Mouse (Mus musculus): ENCODE data around the gene 4932438H23Rik.

DNA sequence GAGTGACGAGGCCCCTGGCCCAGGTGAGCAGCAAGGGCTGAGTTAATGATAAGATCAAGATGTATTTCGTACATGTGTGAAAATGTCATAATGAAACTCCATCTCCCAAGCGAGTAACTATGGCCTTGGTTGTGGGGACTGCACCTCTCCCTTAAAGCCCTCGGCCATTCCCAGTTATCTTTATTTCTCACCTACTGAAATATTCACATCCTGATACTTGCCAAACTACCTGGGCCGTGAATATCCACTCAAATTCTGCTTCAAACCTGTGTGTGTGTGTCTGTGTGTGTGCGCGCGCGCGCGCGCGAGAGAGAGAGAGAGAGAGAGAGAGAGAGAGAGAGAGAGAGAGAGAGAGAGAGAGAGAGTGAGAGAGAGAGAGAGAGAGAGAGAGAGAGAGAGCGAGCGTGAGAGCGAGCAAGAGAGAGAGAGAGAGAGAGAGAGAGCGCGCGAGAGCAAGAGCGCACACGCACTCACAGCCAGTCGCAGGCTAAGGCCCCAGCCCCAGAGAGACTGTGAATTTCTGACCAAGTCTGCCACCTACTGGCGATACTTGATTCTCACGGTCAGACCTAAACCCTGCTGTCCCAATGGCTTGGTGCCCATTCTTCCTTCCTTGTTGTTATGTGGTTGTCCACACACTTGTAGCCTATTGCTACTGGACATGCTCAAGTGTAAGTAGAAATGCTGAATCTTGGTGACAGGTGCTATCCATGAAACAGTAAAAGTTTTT, 21.6 kb downstream of the 4932438H23Rik start:
- TF ChIP-seq CTCF (IDR thresholded peaks at IDR 0.05; ENCODE audit: borderline replicate concordance, insufficient read depth, low read depth, low read length), result peak; percentile 91
- TF ChIP-seq POLR2A (IDR thresholded peaks at IDR 0.05; ENCODE audit: borderline replicate concordance, insufficient read depth, low read length), result no peak
